Mouse (Mus musculus): Measurements from ENCODE around the gene Fpr1.
"Not testable (repeated sequence)": the region's sequence is repeated elsewhere in the genome, so short reads cannot be mapped to it uniquely, and the experiment has no call there.

- TF ChIP-seq GATA1, TAL1 (IDR thresholded peaks at IDR 0.05; ENCODE audit: low read length): not testable (repeated sequence)
These were observed 39.1 kb downstream of the Fpr1 start for GRCm38 (mm10) chr17:17844606-17845005.
